Mouse (Mus musculus) T-helper 2 cell (primary cell): ENCODE measurements at regions not wholly inside any gene's neighbourhood (a gene's known extent, or its start where the extent isn't known, plus 50 kb on each side); places are given as distances from the start of the nearest gene placed in this dataset.

Experiments
- in situ Hi-C: fragments of 300-600 bp; cut with MboI, MseI; formaldehyde crosslinking; loops from one replicate; pipeline ENCODE4 v1.15.1; 2025; ENCODE audit warnings: high pct_unique_total_duplicates

DNA sequence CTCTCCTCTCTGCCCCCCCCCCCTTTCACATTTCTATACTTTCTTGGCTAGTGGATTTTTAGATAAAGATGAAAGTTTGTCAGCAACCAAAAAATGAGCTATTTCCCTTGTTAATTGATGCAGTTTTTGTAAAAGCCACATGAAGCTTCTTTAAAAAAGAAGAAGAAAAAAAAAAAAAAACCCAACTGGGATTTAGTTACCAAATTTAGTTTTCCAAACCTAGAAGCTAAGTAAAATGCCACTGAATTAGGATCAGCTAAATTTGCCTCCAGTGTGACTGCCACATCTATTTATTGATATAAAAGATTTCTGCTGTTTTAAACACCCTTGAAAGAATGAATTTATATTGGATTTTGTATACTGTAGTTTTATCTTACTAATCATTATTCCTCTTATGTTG lies 1381.5 kb downstream of the Defb40 start:
- in situ Hi-C loops: loop anchor here (25.0 kb wide), 1 partner anchor 966 kb away; no protein-coding TSS in a partner anchor

- in situ Hi-C loops: loop anchor here (25.0 kb wide), 1 partner anchor 968 kb away; no protein-coding TSS in a partner anchor
These were observed 1383.4 kb downstream of the Defb40 start for GRCm38 (mm10) chr8:17594607-17595006.

GRCm38 (mm10) chr8:17590135-17590534 lies 1387.9 kb downstream of the Defb40 start:
- in situ Hi-C loops: loop anchor here (25.0 kb wide), 1 partner anchor 972 kb away; no protein-coding TSS in a partner anchor

DNA sequence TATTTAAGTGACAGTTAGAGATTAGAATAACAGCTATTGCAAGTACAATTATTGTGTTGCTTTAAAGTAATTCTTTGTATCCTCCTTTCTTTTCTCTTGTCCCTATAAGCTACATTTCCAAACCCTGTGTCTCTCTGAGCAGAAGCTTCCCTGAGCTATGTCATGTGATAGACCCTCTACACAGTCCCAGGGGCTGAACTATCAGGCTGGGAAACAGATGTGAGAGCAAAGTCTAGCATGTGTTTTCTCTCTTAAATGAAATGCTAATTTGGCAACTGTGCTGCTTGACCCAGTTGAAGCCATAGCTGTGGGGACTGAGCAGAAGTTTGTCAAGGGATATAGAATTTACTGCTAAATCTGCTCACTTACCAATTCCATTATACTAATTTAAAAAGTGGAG lies 1389.9 kb downstream of the Defb40 start:
- in situ Hi-C loops: loop anchor here (25.0 kb wide), 1 partner anchor 974 kb away; no protein-coding TSS in a partner anchor

DNA sequence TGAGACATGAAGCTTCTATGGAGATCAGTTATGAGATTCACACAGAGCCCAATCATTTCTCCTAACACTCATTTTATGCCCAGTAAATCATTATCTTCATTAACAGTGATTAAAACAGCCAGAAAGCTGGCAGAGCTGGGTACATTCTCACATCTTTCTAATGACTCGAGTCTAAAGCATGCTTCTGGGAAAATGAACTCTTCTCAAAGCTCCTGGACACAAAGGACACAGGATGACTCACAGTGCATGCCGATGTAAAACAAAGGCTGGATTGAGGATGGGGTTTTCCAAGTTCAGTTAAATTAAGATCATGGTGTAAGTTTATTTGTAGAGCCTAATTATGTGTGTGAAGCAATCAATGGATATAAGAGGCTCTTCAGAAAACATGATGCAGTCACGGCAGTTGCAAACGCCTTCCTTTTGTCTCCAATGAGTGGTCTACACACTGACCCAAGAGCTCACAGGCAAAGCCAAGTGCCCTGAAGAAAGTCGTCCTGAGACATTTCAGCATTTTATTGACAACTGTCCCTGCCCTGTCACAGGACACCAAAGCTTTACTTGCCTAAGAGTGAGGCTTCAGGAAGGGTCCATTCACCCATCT lies 1390.7 kb downstream of the Defb40 start:
- in situ Hi-C loops: loop anchor here (25.0 kb wide), 1 partner anchor 975 kb away; no protein-coding TSS in a partner anchor
